Mouse (Mus musculus) heart, postnatal 10 days (tissue): ENCODE results near the gene Rai14. TPM values are rescaled to one million over a fixed set of nuclear protein-coding genes. Genes with fewer than 3 reads are reported as not detected.

Experiments
- DNase-seq, 2 experiments: peaks; one replicate each; pipeline ENCODE4 v3.0.0; 2021
- intact Hi-C: fragments of 180-260 bp; cut with DNase I; formaldehyde crosslinking; loops from one replicate; pipeline ENCODE4 v1.15.1; 2025
- total RNA-seq, 2 experiments: library from RNA; stranded (reverse); gene quantifications; 2 replicates each; pipeline ENCODE4 v1.2.3; 2021

Gene Rai14
- total RNA-seq, 2 experiments from 2014 or later: 9.7 to 11.0 TPM

DNA sequence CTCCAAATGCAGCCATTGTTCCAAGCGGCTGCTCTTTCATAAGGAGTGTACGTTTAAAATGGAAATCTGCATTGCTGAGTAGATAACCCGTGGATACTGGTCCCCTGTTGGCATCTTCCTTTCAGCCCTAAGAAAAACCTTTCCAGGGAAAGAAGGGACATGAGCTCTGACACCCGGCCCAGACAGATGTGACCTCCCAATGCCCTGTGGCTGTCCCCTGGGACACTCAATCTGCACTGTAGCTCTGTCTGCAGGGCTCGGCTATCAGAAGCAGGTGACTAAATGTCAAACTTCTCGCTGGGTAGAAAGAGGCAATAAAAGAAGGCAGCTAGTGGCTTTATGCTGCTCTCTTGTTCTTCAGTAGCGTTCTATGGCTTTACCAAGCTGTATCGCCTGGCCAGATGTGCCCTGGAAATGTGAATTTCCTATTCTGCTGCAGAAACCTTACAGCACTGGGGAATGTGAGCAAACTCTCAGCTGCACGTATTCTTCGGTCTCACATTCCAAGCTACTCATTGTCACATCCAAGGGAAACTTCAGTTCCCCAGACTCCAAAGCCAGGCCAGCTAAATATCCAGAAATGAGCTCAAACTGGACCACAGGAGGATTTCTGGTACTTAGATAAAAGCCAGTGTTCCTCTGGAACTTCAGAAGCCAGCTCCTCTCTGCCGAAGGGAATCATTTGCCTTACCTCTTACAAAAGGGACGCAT lies 8.4 kb upstream of the Rai14 start:
- intact Hi-C loops: no loop called here
- DNase-seq: no peak

DNA sequence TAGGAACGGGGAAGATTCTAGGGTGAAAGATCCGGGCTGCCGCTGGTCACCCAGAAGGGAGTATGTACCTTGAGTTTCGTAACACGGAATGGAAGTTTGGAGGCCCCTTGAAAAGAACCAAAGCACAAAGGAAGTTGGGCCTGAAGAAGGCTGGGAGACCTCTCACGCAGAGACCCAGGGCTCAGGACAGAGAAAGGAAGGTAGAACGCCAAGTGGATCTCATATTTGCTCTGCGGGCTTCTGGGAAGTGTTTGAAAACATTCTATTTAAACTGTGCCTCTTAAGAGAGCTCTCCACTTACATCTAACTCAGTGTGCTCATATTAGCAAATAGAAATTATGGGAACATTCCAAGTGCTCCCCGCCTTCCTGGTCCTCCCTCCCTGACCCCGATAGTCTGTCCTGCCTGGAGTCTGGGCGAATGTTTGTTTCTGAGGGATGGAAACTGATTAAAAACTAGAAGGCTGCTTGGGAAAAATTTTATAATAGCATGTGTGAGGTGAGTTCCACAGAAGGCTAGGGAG lies 6.9 kb upstream of the Rai14 start:
- intact Hi-C loops: no loop called here
- no peak for DNase-seq

DNA sequence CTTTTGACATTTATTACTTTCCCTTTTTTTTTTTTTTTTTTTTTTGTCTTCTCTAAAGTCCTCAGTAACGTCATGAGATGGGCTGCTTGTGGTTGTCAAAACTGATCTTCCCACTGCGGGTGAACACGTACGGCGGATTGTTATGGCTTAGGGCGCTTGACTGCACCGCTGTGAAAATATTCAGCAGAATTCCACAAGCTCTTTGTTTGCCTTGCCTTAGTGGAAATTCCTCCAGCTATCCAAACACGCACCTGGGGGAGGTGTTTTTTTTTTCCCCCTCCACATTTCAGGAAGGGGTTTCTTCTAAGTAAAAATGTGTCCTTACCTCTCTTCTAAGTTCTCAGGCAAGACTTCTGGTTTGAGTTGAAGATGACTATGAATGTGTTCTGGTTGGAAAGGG lies 6.2 kb upstream of the Rai14 start:
- intact Hi-C loops: no loop called here

DNA sequence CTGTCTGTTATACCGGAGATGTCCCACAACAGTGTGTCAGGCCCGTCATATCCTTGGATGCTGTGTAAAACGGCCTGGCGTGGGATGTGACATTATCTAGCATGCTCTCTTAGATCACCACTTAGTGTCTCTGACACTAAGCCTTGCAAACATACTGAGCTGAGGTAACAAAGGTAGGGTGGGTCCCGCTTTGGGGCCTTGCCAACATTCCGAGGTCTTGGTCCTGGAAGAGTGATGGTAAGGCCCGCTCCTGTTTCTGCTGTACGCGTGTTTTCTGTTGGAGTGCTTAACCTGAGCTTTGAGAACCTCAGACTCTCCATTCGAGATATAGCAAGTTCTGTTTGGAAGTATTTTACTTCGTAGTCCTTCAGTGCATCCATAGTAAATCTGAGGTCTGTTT lies 5.8 kb upstream of the Rai14 start:
- no peak for DNase-seq
- intact Hi-C loops: no loop called here

More for the DNA sequence above, 6.2 kb upstream of the Rai14 start:
- no peak for DNase-seq

DNA sequence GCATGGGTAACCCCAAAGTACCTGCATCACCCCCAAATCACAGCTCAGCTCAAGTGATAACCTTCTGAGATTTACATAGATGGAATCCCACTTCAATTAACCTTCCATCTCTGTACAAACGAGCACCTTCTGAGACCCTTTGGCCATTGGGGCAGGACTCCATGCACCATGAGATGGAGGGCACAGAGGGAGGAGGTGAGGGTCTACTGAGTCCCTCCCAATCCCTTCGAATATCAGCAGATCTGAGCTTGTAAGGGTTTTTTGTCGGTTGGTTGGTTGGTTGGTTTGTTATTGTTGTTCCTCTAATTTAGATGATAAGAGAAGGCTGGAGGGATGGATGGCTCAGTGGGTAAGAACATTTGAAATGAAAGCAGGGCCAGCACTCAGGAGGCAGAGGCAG lies 5.1 kb upstream of the Rai14 start:
- intact Hi-C loops: no loop called here

DNA sequence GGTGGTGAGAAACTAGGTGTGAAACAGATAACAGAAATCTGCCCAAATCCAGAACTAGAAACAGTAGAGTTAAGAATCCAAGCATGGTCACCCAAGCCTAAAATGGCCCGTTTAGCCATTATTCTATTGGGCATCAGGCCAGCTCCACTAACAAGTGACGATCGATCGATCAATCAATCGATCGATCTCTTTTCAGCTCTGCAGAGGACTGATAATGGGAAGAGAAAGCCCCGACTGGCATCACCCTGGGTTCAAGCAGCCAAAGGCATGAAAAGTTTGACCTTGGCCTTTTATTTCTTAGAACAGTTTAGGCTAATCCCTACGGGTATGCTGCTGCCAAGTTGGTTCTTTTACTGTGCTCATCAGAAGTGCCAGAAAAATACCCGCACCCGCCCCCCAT lies 4.3 kb upstream of the Rai14 start:
- DNase-seq: no peak
- intact Hi-C loops: no loop called here

More for the DNA sequence above, 5.1 kb upstream of the Rai14 start:
- DNase-seq: no peak

DNA sequence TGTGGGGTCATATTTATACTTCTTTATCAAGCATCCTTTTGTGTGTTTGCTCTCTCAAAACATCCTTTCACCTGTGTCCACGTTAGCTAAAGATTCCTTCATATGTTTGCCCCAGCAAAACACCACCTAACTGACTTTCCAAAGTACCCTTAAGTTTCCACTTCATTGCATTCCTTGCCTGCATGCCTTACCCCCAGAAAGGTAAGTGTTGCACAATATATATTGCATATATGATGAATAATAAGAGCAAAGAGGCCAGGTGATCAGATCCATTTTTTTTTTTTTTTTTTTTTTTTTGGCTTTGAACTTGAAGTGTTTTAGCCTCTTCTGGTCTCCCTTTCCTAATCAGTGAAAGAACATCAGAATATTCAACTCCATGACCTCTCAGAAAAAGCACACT lies 2.9 kb upstream of the Rai14 start:
- intact Hi-C loops: no loop called here
- no peak for DNase-seq

DNA sequence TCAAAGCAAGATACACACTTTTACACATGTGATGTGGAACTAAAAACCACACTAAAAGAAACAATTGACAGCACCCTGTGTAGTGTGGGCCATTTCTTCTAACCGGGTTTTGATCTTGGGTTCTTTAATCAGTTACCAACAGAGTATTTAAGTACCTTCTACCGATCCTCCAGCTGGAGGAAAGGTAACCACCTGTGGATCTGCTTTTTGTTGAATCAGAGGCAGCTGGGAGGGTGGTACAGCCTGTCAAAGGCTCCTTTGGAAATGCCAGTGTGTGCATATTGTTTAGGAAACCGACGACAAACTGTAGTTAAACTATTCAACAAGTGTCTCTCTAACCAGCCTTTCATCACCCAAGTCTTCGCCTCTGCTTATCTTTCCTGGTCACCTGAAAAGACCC lies 1.5 kb upstream of the Rai14 start:
- no peak for DNase-seq
- intact Hi-C loops: loop anchor here (1.0 to 2.0 kb wide), 2 partner anchors 103 to 156 kb away; no protein-coding TSS in a partner anchor

DNA sequence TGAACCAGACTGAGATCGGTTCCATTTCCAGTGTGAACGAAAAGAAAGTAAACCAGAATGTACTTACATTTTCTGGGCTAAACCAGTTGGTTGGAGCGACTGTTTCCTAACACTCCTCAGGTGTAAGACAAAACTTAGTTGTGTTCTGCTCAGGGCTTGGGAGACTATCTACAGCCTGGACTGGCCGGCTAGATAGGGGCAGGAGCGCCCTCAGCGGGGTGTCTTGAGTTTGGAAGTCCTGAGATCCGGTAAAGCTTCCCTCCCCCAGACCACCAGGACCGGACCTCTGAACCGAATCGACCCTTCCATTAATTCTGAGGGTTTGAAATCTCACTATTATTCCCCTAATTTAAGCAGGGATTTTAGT lies 698 bp upstream of the Rai14 start:
- intact Hi-C loops: loop anchor here (1.0 to 2.0 kb wide), 2 partner anchors 104 to 157 kb away; no protein-coding TSS in a partner anchor
- DNase-seq: peak in 1 of 2 experiments; percentile 41

DNA sequence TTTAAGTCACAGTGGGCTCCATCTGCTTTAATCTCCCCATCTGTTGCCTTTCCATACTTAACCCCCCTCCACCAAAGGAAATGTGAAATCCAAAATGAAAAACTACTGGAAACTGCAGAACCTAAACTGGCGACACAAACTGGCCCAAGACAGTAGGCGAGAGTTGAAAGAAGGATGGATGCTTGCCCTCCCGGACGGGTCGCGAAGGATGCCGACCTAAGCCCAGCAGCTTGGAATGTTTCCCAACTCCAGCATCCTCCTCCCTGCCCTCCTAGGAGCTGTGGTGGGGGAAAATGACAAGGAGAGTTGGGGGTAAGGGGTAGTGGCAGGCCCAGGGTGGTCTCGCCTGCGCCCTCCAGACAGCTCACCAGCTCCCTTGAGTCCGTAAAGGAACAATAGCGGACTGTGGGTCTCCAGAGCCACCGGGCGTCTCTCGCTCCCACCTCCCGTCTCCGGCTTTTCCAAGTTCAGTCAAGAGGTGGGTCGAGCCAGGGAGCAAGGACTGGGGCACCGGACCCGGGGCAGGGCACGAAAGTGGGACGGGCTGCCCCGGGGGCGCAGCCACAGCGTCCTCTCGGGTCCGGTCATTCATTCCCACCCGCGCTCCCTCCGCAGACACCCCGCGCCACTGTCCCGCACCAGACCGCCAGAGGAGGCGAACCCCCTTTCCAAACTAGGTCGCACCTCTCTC lies 653 bp downstream of the Rai14 start:
- peak in 1 of 2 experiments; percentile 36 for DNase-seq
- intact Hi-C loops: loop anchor here (2.0 to 5.0 kb wide), 3 partner anchors 105 to 211 kb away; no protein-coding TSS in a partner anchor

DNA sequence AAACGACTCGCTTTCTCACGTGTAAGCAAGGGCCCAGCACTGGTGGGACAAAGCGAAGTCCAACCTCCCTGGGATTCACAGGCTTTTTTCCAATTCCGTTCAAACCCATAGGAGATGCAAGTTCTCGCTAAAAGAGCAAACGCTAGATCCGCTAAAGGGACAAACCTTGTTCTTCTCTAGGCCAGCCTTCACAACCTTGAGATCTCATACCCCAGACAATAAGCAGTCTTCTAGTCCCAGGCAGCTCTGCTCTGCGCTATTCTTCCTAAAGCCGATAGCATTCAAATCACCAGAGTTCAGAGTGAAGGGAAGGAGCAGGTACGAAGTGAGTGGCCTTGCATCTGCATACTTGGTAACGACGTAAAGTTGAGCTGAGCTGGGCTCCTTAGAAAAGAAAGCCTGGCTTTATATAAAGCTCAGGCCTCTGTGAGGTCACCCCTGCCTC lies 1.2 kb downstream of the Rai14 start:
- intact Hi-C loops: loop anchor here (5.0 kb wide), 2 partner anchors 131 to 211 kb away; no protein-coding TSS in a partner anchor
- peak; percentile 17 for DNase-seq

DNA sequence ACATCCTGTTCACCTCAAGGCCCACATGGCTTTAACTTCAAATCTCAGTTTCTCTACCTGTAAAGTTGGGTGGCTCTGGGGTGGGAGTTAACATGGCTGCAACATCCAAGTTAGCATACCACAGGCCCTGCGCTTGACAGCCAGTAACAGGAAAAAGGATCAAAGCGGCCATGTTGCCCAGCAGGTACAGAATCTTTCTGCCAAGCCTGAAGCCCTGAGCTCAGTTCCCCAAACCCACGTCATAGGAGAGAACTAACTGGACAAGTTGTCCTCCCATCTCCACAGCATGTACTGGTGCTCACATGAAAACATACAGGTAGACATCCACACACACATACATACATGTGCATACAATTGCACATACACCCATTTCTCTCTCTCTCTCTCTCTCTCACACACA lies 2.1 kb downstream of the Rai14 start:
- intact Hi-C loops: loop anchor here (5.0 kb wide), 2 partner anchors 130 to 210 kb away; no protein-coding TSS in a partner anchor
- DNase-seq: no peak

DNA sequence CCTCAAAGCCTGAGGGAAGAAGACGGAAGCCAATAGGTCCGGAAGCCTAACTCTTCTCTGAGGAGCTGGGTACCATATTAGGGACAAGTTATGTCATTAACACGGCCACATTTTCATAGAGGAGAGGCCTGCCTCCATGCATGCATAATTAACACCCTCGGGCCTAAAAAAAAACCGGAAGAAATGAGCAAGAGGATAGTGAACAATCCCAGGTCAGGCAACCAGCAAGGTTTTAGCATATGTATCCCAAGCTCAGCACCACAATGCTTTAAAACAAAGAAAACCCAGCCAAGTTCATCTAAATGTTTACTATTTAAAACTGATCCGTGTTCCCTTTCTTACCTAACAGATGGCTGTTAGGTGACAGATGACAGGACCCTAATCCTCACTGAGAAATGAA lies 3.2 kb downstream of the Rai14 start:
- no peak for DNase-seq
- intact Hi-C loops: loop anchor here (5.0 kb wide), 2 partner anchors 129 to 209 kb away; no protein-coding TSS in a partner anchor

DNA sequence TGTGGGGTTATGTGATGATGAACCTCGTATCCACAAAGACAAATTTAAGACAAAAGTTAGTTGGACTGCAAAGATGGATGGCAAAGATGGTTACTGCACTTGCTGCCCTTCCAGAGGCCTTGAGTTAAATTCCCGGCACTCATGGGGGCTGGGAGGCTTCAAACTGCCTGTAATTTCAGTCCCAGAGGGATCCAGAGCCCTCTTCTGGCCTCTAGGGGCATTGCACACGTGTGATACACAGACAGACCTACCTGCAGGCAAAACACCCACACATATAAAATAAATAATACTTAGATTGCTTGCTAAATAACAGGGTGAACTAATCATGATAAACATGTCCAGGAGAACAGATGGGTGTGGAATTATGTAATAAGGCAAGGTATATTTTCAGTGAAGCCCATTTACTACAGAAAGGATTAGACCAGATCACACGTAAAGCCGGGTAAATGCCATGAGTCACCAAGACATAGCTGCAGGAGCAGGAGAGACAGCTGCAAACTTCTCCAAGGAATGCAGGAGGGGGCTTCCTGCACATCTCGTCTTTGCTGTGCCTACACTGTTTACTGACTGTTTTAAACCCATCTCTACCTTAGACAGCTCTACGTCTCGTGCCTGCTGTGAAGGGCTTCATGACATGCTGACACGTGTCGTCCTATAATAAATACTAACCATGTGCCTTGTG lies 5.7 kb downstream of the Rai14 start:
- DNase-seq: no peak
- intact Hi-C loops: no loop called here

DNA sequence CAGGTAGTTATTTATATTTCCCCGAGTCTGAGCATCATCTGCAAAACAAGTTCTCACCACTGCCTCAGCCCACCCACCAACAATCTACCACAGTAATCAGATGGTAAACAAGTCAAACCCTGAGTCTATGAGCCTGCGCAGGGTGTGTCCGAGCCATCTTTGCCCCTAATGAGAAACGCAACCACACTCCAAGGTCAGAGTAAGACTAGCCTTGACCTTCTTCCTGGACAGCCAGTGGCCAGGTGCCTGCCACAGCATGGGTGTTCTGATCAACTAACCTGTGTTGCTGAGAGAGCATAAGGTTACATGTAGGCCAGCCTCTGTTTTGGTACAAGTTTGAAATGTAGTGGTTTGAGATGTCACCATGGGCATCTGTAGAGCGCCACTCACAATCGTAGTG lies 7.3 kb downstream of the Rai14 start:
- no peak for DNase-seq
- intact Hi-C loops: no loop called here

DNA sequence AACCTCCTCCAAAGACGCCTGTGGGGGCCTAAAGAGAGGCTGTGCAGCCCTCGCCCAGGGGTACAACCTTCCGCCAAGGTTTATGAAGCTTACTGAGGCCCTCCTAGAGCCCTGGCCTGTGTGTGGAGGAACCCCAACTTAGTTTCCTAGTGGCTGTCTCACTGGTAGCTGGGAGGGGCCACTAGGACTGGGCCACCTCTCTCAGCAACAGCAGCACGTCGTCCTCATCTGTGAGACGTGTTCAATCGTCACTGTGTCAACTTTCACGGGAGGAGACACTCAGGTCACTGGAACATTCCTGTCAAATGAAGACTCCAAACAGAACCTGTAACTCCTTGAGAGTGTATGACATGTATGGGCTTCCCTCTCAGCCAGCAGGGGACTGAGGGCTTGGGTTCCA lies 8.0 kb downstream of the Rai14 start:
- intact Hi-C loops: no loop called here
- DNase-seq: no peak

DNA sequence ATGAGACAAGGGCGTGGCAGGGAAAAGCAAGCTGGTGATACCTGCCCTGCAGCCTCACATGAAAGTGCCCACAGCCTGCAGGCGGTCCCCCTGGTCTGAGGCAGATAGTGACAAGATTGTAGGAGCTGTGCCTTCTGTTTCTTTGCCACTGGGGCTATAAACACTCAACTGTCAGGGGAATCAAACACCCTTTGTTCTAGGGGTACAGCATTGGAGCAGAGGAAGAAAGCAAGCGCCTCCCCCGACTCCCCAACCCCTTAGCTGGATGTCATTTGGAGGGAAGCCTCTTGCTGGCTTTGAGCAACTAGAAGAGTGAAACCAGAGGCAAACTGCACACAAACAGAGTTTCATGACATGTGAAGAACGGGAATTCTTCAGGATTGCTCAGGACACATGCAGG lies 8.7 kb downstream of the Rai14 start:
- intact Hi-C loops: no loop called here

DNA sequence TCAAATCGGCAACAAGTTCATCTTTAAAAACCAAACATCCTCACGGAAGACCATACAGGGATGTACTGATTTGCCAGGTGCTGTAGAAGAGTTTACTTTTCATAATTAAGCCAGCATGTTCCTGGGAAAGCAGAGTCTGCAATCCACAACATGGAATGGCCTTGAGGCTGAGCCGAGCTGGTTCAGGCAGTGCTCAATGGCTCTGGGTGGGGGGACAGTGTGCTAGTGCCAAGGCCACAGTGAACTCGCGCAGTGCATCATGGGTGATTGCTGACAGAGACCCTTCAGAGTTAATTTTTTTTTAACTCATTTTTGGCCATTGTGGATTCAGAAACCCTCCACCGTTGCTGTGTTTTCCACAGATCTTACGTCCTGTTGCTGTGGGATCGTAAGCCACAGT lies 10.1 kb downstream of the Rai14 start:
- intact Hi-C loops: no loop called here
- no peak for DNase-seq

More for the DNA sequence above, 8.7 kb downstream of the Rai14 start:
- no peak for DNase-seq

DNA sequence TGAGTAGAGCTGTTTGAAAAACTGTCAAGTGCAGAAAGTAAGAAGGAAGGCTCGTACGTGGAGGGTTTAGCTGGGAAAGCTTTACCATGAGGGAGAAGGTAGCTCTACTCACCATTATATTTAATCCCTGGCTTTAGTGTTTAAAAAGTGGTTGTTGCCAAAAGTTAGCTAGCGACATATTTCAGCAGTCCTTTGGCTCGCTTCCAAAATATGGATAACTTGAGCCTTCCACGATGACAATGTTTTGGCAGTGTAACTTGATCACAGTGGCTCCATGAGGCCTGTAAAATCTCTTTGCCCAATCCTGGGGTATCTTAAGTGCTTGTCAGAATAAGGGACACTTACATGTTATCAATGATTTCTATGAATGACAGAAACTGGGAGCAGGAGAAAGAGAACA lies 12.9 kb downstream of the Rai14 start:
- intact Hi-C loops: no loop called here
- DNase-seq: no peak

DNA sequence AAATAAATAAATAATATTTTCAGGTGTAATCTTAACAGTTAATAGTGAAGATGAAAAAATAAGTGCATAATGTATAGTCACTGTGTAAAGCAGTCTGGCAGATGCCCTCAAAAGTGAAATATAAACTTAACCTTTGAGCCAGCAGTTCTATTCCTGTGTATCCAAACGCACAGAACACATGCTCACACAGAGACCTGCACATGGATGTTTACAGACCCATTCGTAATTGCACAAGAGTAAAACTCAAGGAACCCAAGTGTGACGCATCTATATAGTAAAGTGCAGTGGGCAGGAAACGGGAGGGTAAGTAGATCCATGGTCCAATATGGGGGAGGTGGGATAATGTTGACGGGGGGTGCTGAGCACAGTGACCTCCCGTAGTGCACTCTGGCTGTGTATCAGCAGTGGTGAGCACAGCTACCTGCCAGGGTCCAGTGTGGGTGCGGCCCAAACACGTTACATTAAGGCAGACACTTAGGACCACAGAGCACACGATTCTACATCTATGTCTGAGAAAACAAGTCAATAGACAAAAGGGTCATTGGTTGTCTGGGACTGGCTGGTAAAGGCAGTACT lies 13.4 kb downstream of the Rai14 start:
- intact Hi-C loops: no loop called here
- no peak for DNase-seq
